Mouse (Mus musculus): Measurements from ENCODE around the gene Mark1.

Mark1 gene

DNA sequence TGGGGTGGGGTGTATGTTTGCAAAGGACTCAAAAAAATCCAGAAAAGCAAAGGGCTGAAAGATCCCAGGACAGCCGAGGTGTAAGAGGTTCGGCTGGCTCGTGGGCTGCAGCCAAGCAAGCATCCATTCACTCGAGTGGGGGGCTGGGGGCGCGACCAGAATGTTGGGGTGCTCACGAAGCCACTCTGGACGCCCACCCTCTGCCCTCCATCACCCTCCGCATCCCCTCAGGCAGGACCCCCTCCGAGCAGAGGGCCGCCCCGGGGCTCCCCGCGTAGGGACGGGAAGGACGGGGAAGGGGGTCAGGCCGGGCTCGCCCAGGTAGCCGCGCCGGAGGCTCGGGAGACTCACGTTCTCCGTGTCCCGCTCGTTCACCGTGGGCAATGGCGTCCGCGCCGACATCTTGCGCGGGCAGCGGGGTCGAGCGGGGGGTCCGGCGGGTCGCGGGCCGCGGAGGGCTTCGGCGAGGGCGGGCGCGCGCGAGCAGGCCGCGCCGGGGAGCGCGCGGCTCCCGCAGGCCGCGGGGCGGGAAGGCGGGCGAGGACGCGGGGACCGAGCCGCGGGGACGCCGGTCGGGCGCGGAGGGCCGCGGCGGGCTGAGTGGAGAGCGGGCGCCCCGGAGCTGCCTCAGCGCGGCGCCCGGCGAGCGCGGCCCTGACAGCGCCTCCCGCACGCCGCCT is at the start of gene Mark1:
Gene Mark1 (minus strand): TSS at position 500 of the 680 bp plus-strand sequence.
- peak; percentile 19 for DNase-seq (ENCODE audit: low spot score)

DNA sequence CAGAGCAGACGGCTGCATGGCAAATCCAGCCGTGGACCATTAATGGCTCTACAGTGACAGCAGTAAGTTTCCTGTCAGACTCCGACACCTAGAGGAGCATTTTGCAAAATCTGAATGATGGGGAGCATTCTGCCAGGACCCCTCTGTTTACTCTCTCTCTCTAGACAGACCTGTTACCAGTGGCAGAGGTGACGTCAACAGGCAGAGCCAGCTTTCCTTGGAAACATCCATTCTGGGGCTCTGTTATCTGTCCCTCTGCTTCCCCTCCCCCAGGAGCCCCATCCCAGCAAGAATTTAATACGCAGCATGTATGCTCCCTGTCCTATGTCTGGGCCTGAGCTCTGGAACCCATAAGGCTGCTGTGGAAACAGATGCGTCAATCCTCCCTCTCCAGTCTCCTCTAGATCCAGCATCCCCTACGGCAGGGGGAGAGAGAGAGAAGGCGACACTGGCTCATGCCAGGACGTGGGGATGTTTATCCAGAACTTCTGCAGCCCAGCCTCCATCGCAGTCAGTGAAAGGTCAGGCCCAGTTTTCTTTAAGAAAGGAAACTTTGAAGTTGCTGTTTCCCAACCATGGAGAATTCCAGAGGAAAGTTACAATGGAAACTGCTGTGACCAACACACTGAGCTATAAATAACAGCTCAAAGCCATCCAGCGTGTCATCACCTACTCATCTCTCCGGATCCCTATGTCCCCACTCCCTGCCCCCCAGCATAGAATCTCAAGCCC is 48.3 kb upstream of the Mark1 start:
- DNase-seq (ENCODE audit: low spot score) = peak; percentile 8

DNA sequence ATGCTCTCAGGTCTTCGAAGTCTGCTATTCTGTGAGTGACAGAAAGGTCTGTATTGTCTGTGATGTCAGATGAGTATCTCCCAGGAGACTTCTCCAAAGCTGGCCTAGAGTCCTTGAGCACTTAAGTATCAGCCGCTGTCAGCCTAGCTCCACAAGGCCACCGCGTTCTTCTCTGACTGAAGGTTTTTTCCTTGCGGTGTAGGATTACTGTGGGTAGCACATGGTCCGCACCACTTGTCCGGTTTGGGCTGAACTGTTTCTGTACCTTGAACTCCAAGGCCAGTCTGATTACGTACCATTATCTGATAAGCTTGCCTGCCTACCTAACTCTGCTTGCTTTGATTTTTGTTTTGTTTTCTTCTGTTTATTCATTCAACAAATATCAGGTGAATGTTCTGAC is 47.1 kb upstream of the Mark1 start:
- DNase-seq (ENCODE audit: low spot score) = no peak

DNA sequence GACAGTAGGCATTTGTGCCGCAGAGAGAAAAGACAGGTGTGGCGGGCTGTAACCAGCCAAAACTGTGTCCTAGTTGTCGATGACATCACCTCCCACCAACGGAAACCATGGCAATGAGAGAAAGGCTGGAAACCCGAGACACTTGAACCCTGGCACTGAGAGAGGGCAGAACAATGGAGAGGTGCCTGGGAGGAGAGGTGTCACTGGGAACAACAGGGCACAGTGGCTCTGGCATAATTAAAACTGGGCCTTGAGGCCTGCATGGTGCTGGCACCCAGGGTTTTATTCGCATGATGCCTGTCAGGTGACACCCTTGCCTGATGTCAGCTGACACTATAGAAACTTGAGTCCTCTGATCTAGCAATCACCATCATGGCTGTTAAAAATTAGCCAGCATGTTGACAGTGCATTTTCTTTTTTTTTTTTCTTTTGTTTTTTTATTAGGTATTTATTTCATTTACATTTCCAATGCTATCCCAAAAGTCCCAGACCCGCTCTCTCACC is 38.9 kb upstream of the Mark1 start:
- DNase-seq (ENCODE audit: low spot score) = peak; percentile 12

DNA sequence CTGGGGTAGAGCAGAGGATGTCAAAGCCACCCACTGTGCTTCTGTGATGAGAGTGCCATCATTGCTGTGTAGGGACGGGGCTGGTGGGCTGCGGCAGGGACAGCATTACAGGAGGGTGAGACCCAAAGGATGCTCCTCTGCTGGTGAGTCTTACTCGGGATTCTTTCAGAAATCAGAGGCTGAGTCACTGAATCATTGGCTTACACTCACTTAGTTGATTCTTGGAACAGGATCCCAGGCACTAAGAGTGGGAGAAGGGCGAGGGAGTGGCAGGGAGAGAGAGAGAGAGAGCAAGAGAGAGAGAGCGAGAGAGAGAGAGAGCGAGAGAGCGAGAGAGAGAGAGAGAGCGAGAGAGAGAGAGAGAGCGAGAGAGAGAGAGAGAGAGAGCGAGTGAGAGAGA is 31.2 kb upstream of the Mark1 start:
- no peak for DNase-seq (ENCODE audit: low spot score)

DNA sequence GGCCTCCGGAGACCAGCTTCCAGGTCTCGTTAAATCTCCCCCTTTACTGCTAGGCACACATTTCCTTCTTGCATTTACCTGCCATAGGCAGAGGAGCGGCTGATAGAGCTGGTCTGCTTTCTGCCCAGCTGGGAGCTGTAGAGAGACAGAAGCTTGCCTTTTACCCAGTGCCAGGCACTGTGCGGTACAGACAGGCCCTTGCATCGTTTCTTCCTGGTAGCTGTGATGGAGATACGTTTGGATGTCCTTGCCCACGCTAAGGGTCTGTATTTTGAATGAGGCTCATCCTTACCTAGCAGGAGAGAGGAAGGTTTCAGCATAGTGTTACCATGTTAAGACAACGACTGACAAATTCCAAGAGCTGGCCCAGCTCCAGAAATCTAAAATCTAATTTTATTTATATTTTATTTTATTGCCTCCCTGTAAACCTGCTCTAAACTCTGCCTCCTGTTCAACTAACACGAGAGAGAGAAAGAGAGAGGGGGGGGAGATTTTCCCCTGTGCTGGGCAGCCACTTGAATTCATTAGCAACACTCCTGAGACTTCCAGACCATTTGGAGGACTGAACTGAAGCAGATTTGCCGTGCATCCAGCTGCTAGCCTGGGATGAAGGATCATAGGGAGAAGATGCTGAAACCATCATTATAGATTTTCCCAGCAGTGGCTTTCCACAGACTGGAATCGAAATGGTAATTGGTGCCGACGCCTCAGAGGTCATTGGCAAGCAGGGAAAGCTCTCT is 21.2 kb upstream of the Mark1 start:
- DNase-seq (ENCODE audit: low spot score) = no peak

DNA sequence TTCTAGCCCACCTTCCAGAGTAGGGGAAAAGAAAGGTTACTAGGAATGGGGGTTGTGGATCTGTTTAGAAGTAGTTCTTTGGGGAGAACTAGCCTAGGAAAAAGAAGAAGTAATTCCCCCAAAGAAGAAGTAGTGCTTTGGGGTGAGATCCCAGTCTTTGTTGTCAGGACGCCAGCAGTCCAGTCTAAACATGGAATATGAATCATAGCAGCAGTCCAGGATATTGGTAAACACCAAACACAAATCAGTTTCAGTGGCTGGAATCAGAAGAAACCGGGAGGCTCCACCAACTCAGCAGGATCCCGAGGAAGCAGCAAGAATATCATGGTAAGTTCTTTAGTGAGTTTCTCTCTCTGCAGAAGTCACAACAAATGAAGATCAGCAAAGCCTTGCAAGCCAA is 13.2 kb upstream of the Mark1 start:
- DNase-seq (ENCODE audit: low spot score) = no peak

DNA sequence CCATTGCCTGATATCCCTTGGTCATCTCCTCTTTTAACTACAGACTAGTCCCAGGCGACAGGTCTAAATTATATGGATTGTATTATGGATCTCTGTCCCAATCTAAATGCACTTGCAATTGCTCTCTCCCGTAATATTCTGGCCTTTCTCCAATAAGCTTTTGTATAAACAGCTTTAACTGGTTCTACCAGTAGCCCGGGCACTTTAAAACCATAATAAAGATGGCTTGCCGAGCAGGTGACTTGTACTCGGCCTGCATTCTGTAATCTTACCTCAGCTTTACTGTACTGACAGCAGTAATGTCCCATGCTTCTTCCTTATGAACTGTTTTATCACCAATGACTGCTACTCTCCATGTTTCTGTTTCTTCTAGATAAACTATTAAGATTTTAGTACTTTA is 7.7 kb upstream of the Mark1 start:
- no peak for DNase-seq (ENCODE audit: low spot score)

DNA sequence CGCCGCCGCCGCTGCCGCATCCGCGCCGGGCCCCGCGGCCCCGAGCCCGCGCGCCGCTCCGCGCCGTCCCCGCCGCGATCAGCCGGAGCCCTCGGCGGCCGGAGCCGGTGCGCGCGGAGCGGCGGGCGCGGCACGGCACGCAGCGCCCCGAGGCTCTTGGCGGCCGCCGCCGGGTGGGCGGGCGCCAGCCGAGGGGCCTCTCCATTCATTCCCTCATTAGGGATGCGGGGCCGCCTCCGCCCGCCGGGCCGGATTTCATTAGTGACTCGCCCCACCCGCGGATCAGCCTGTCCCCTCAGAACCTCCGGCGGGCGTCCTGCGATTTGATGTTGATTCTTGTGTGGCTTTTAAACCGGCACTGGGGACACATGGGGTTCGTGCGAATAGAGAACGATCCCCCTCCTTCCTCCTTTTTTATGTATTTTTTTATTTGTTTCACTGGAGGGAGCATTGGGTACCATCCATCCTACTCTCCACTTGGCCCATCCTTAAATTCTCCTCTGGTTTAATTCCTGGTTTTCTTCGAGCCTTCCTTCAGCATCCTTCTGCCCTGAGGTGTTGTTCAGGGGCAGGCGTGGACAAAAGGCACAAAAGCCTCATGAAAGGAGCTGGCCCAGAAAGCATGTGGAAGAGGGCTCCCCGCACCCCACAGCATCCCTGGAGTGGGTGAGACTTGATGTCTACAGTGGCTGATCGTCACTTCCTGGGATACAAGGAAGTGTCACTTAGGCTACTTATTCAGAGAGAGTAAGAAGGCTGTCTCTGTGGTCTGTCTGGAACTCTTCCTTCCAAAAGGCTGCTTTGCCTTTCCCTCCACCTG is 620 bp upstream of the Mark1 start:
- peak; percentile 63 for DNase-seq (ENCODE audit: low spot score)

DNA sequence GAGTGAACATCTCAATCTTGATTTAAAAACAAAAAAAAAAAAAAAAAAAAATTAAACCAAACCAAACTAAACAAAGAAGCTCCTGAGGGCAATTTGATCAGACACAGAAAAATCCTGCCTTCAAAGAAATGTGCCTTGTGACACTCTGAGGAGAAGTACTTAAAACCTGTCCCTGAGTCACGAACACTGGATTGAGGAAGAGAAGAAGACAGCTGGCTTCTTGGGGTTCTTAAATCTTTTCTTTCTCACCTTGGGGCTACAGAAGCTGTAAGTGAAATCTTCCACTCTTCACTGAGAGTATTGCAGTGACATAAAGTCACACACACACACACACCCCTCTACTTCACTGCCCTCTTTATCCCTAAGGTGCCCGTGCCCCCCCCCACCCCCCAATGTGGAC is 739 bp downstream of the Mark1 start:
- DNase-seq (ENCODE audit: low spot score) = no peak

DNA sequence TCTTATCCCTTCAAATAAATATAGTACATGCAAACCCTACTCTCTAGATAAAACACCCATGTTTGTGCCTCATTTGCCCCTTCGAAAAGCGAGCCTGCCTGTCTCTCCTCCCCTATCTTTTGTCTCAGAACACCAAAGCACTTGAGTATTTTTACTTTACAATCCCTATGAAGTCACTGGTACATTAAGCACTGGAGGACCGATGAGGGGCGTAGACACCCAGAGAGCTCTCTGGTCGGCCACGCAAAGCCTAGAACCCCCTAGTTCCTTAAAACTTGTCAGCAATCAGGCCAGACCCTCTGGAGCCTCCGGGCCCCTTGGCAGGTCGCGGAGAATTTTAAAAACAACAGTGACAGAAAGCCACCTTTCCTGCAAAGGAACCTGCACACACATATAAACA is 1.2 kb downstream of the Mark1 start:
- no peak for DNase-seq (ENCODE audit: low spot score)

DNA sequence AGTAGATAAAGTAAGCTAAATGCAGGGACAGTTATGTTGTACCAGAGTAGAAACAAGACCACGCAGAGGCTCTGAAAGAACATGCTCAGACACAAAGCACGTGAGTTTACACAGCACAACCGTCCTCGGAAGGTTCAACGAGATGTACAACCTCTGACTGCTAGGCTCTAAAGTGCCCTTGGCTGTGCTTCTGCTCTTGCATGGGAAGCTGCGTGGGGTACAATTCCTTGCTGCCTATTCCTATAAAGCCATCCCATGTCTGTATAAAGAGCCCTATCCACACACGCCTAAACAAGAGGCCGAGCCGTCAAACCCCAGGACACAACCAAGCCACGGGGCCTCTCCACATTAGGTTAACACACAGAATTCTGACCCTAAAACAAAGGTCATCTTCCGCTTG is 1.9 kb downstream of the Mark1 start:
- no peak for DNase-seq (ENCODE audit: low spot score)

DNA sequence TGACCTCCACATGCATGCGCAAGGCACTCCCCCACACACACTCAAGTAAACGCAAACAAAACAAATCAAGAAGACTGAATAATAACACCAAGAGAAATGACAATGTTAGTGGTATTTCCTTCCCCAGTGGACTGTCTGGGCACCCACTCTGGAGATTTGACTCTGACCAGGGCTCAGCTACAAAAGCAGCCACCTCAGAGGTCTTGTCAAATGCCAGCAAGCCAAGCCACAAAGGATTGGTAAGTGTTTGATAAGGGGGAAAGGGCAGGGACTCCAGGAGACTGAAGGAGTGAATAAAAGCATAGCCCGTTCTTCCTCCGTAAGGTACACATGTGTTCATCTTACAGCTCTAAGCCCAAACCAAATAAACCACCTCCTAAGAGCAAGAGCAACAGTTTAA is 4.0 kb downstream of the Mark1 start:
- DNase-seq (ENCODE audit: low spot score) = no peak

DNA sequence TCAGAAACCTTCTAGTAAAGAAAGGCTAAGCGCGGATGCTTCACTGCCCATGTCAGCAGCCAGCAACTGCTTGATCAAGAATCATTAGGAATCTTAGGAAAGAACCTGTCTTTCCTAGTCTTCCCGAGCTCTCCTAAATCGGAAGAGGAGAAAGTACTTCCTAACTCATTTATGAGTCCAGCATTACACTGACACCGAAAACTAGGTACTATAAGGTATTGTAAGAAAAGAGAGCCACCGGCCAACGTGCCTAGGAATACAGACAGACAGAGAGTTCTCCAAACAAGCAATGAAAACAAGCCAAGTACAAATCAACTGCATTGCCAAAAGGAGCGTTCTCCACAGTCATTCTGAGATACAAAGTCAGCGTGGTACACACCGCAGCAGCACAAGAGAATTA is 8.2 kb downstream of the Mark1 start:
- DNase-seq (ENCODE audit: low spot score) = no peak

DNA sequence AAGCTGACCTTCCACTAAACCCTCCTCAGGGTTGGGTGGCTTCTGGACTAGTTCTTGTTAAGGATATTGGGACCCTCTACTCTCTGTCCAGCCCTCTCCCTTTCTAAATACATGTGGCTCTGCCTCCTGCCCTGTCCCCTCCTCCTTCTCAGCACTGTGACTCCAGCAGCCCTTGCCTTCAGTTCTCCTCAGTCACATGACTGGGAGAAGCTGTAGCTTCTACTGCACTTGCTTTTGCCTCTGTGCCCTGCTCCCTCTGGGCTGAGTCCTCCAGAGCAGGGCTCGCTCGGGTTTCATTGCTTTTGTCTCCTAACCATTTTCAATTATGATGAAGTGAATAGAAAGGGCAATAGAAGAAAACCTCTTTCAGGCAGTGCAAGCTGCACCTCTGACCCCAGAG is 12.6 kb downstream of the Mark1 start:
- DNase-seq (ENCODE audit: low spot score) = peak; percentile 42

DNA sequence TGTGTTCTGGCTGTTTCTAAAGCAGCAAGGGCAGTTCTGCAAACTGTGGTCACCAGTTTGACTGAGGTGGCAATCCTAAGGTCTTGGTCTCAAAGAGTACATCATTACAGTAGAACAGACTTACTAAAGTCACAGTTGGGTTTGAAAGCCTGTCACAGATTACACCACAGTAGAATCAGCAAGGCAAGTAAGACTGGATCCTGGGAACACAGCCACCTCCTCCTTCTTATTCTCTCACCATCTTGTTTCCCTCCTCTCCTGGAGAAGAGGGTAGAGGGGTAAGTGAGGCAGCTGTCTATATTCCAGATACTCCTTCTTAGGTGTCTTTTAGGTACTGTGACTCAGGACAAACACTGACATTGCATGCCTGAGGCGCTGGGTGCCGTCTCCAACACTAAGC is 14.6 kb downstream of the Mark1 start:
- no peak for DNase-seq (ENCODE audit: low spot score)

DNA sequence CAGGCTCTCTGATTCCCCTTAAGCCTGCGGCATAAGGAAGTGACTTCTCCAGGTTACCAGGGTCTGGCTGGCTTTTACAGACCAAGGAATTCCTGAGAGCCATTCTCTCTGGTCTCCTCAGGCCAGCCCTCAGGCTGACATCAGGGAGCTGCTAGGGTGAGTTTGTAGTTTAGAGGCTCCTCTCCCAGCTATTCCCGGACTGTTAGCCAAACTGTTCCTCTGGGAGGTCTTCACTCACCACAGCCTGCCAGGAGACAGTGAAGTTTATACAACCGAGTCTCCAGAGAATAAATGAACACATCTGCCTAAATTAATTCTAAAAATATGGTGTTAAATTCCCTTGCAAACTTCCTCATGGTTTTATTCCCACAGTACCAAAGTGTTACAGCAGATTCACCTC is 15.6 kb downstream of the Mark1 start:
- no peak for DNase-seq (ENCODE audit: low spot score)

DNA sequence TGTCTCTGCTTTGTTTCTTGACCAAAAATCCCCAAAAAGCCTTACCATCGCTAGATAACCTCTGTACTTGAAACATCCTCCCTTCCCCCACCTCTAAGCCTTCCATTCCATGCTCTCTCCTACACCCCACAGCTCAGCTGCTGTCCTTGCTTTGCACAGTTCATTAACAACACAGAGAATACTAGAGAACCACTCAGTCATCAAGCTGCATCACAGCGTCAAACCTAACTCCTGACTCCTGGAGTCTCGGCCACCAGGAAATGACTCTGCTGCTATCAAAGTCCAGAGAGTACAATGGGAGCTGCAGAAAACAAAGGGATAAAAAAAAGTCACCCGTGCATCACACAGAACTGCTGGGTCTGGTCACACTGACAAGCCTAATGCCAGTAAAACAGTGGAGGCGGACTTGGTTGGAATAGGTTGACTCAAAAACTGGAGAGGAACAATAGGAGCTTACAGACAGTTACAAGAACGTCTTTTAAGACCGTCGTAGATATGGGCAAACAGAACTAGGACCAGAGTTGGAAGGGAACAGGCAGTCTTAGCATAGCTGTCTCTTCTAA is 27.1 kb downstream of the Mark1 start:
- no peak for DNase-seq (ENCODE audit: low spot score)

DNA sequence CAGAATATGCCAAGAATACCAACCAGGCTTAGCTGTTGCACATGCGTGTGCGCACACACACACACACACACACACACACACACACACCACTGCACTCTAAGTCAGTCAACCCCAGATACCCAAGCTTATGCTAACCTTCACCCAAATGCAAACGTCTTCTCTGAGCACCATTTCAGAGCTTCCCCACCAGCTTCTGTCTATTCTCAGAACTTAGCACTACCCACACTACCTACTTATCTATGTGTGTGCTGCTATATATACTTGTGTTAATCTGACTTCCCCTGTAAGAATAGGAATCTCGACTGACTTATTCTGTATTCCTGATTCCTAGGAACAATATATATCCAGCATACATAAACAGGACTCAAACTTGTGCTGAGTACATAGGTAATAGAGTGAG is 30.0 kb downstream of the Mark1 start:
- DNase-seq (ENCODE audit: low spot score) = no peak

DNA sequence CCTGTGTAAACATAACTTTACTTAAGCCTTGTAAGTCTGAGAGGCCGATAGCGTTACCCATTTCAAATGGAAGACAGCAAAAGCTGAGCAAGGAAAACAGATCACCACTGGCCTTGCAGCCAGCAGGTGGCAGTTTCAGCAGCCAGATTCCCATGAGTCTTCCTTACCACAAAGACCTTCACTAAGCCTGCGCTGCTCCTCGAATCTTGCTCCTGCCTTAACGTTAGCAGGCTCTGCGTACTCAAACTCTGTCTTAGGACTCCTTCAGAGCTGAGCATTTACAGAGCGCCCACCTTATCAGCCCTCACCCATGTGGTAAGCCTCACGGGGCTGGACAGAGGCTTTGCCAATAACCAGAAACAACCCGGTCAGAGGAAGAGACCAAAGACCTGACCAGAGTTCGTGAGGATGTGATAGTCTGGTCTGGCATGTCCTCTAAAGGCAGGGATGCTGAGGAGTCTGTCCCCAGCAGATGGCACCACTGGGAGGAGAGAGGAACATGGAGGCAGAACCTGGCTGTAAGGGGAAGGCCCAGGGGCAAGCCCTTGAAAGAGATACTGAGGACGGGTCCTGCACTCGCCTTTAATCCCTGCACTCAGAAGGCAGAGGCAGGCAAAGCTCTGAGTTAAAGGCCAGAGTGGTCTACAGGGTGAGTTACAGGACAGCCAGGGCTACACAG is 33.5 kb downstream of the Mark1 start:
- DNase-seq (ENCODE audit: low spot score) = peak; percentile 65

DNA sequence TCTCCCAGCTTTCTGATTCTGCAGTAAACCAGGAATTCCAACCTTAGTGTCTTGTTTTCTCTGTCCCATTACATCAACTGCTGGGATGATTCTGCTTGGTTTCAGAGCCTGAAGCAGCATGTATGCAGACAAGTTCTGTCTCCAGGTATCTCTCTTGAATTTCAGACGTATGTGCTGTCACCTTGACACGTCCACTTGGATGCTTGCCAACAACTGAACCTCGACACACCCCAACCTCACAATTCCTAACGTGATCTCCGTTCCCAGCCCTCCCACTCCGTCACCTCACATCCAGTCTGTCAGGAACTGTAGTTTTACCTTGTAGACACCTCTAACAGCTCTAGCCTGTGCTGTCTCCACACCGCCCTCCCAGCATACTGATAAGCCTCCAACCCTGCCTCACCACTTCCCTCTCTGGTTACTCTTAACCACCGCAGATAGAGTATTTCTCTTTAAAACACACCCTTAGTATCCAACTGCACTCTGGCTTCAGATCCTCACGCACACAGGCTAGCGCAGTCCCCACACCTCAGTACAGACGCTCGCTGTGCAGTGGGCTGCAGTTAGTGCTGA is 36.2 kb downstream of the Mark1 start:
- no peak for DNase-seq (ENCODE audit: low spot score)
